8 mouse cellular contexts compared by ENCODE assay signal in genomic region chr16:90141556-90141955, GRCm38 (mm10). TPM values are rescaled to one million over a fixed set of nuclear protein-coding genes. Genes with fewer than 3 reads are reported as not detected.
A peak's percentile ranks its signal among the peaks of the same experiment; 100 is the strongest.
DNase-seq lines count a peak whose midpoint lies in the region; ATAC-seq and TF ChIP-seq lines count a peak whose summit lies in the region.

No protein-coding gene starts in this region.

- peaks cover 13% of the 10 kb centered on the region for H3K4me1 ChIP-seq in liver, embryonic 11.5 days (replicated peaks; ENCODE audit: control insufficient read depth, insufficient read depth, low read length)
- peaks cover 6% of the 10 kb centered on the region for H3K4me1 ChIP-seq in forebrain, embryonic 14.5 days (ENCODE audit: control insufficient read depth, insufficient read depth, low read length)
- peaks cover 57% of the 10 kb centered on the region for H3K4me1 ChIP-seq in limb, embryonic 12.5 days (replicated peaks)
- H3K4me1 ChIP-seq in neural tube, embryonic 14.5 days (ENCODE audit: control insufficient read depth, insufficient read depth, low read length): peaks cover 13% of the 10 kb centered on the region; the same call in 1 of the 2 replicates

- no peak for DNase-seq in liver, embryonic 11.5 days (ENCODE audit: low spot score)
- no peak for DNase-seq in liver
- peak; percentile 27 for DNase-seq in forebrain, embryonic 14.5 days (ENCODE audit: low spot score)
- no peak for DNase-seq in left cerebral cortex, postnatal 36 days (ENCODE audit: low spot score in 2 of 2)
- DNase-seq in right cerebral cortex, postnatal 4 days: no peak
- no peak for DNase-seq in gastrocnemius, adult 2 months

- H3K4me2 ChIP-seq in liver, embryonic 11.5 days: peak overlapping the region; percentile 100
- H3K4me2 ChIP-seq in forebrain, embryonic 14.5 days (ENCODE audit: low read length): peak overlapping the region; percentile 74
- H3K4me2 ChIP-seq in limb, embryonic 12.5 days: peak overlapping the region; percentile 90
- H3K4me2 ChIP-seq in neural tube, embryonic 14.5 days (ENCODE audit: low read depth, low read length): peak overlapping the region; percentile 68

- H3K36me3 ChIP-seq in liver, embryonic 11.5 days (ENCODE audit: control insufficient read depth, insufficient read depth, low read length): no peaks in the 10 kb centered on the region
- no peaks in the 10 kb centered on the region for H3K36me3 ChIP-seq in forebrain, embryonic 14.5 days (ENCODE audit: control insufficient read depth, insufficient read depth, low read length)
- H3K36me3 ChIP-seq in limb, embryonic 12.5 days: peaks cover 14% of the 10 kb centered on the region
- H3K36me3 ChIP-seq in neural tube, embryonic 14.5 days (ENCODE audit: control insufficient read depth, insufficient read depth, low read length): no peaks in the 10 kb centered on the region

- 0 out of 2 replicates have a peak overlapping the region, but pooled peaks have one; percentile 76 for H3K4me3 ChIP-seq in liver, embryonic 11.5 days (ENCODE audit: low read depth, low read length)
- H3K4me3 ChIP-seq in forebrain, embryonic 14.5 days (ENCODE audit: low read depth, low read length): peak overlapping the region; percentile 72
- peak overlapping the region; percentile 81 for H3K4me3 ChIP-seq in limb, embryonic 12.5 days (replicated peaks)
- peak overlapping the region; percentile 49 for H3K4me3 ChIP-seq in neural tube, embryonic 14.5 days (ENCODE audit: low read depth, low read length)
- H3K4me3 ChIP-seq in gastrocnemius, adult 2 months: no peak overlapping the region

- no peak for ATAC-seq in liver, embryonic 11.5 days (replicated peaks; ENCODE audit: low FRiP score)
- no peak for ATAC-seq in forebrain, embryonic 14.5 days
- no peak for ATAC-seq in limb, embryonic 12.5 days (ENCODE audit: insufficient number of reproducible peaks, insufficient read depth, low FRiP score, low TSS enrichment, low read depth)
- no peak for ATAC-seq in neural tube, embryonic 14.5 days (ENCODE audit: low read depth)

- TF ChIP-seq CTCF in gastrocnemius, adult 2 months (IDR thresholded peaks at IDR 0.05): no peak

- H3K9me3 ChIP-seq in liver, embryonic 11.5 days (ENCODE audit: control insufficient read depth, low read length): no peaks in the 10 kb centered on the region
- no peaks in the 10 kb centered on the region for H3K9me3 ChIP-seq in forebrain, embryonic 14.5 days (replicated peaks; ENCODE audit: control insufficient read depth, low read length)
- H3K9me3 ChIP-seq in limb, embryonic 12.5 days: no peaks in the 10 kb centered on the region
- H3K9me3 ChIP-seq in neural tube, embryonic 14.5 days (ENCODE audit: control insufficient read depth, low read length): no peaks in the 10 kb centered on the region

- WGBS in liver, embryonic 11.5 days: 40% methylated on average over 9 of the region's 9 CpGs
- 21% methylated on average over 9 of the region's 9 CpGs for WGBS in forebrain, embryonic 14.5 days
- 34% methylated on average over 9 of the region's 9 CpGs for WGBS in limb, embryonic 12.5 days
- 26% methylated on average over 9 of the region's 9 CpGs for WGBS in neural tube, embryonic 14.5 days

- no peaks in the 10 kb centered on the region for H3K27me3 ChIP-seq in liver, embryonic 11.5 days (replicated peaks; ENCODE audit: control insufficient read depth, insufficient read depth, low read length)
- no peaks in the 10 kb centered on the region for H3K27me3 ChIP-seq in forebrain, embryonic 14.5 days (replicated peaks; ENCODE audit: control insufficient read depth, insufficient read depth, low read length)
- no peaks in the 10 kb centered on the region for H3K27me3 ChIP-seq in limb, embryonic 12.5 days
- H3K27me3 ChIP-seq in neural tube, embryonic 14.5 days (ENCODE audit: control insufficient read depth, insufficient read depth, low read length): 0 out of 2 replicates have a peak, but pooled peaks cover 4% of the 10 kb centered on the region

- intact Hi-C loops in left cerebral cortex, postnatal 36 days (cut with DNase I): loop anchor here (5.0 kb wide), 1 partner anchor 89 kb away; no protein-coding TSS in a partner anchor
- intact Hi-C loops in gastrocnemius, adult 2 months (cut with DNase I): no loop called here

- H3K27ac ChIP-seq in liver, embryonic 11.5 days (ENCODE audit: low read depth, low read length): no peak overlapping the region
- H3K27ac ChIP-seq in forebrain, embryonic 14.5 days (ENCODE audit: low read depth, low read length): no peak overlapping the region
- H3K27ac ChIP-seq in limb, embryonic 12.5 days: peak overlapping the region; percentile 62; the same call in 1 of the 2 replicates
- H3K27ac ChIP-seq in neural tube, embryonic 14.5 days (ENCODE audit: low read depth, low read length): no peak overlapping the region
- H3K27ac ChIP-seq in gastrocnemius, adult 2 months: no peak overlapping the region

- no peak overlapping the region for H3K9ac ChIP-seq in liver, embryonic 11.5 days (ENCODE audit: low read depth, low read length)
- peak overlapping the region; percentile 86; the same call in 1 of the 2 replicates for H3K9ac ChIP-seq in forebrain, embryonic 14.5 days (ENCODE audit: low read length)
- H3K9ac ChIP-seq in limb, embryonic 12.5 days (replicated peaks): peak overlapping the region; percentile 79; the same call in 1 of the 2 replicates
- H3K9ac ChIP-seq in neural tube, embryonic 14.5 days (replicated peaks; ENCODE audit: low read depth, low read length): peak overlapping the region; percentile 79; the same call in 1 of the 2 replicates

RNA-seq across cellular contexts. Expression of gene Tiam1, which starts 2.0 kb away (rescaled TPM):
- polyA plus RNA-seq in liver, embryonic 11.5 days (2014; fragmentation: Nextera tagmentation; extraction: Ambion mirVana): 10.7 and 17.2 TPM in 2 replicates
- 22.4 and 31.9 TPM in 2 replicates for polyA plus RNA-seq in forebrain, embryonic 14.5 days (2014; fragmentation: Nextera tagmentation; extraction: Ambion mirVana)
- polyA plus RNA-seq in limb, embryonic 12.5 days (2016; fragmentation: Nextera tagmentation; extraction: Ambion mirVana): 49.5 and 59.7 TPM in 2 replicates
- 24.4 and 34.8 TPM in 2 replicates for polyA plus RNA-seq in neural tube, embryonic 14.5 days (2014; fragmentation: Nextera tagmentation; extraction: Ambion mirVana)
- total RNA-seq in left cerebral cortex, postnatal 36 days (2021): 100 to 1,000 TPM in 1 of 2 experiments, 10 to 100 TPM in 1; 96.9 to 124 TPM
- 1 to 10 TPM; 6.4 to 7.1 TPM for total RNA-seq in gastrocnemius, adult 2 months (2021)
